Mouse (Mus musculus) erythroid progenitor cell, adult 5-6 weeks (primary cell): ENCODE measurements around the gene Iba57. TPM values are rescaled to one million over a fixed set of nuclear protein-coding genes. Genes with fewer than 3 reads are reported as not detected.

ENCODE experiments used
- ATAC-seq: replicated peaks from 2 replicates; pipeline ENCODE4 v1.8.0; 2016; ENCODE audit warnings: moderate number of reproducible peaks, mild to moderate bottlenecking, moderate TSS enrichment, inconsistent platforms; ENCODE audit not compliant: poor library complexity, low FRiP score, severe bottlenecking
- total RNA-seq, 2 experiments: library from RNA; stranded (forward) in 1 of 2; stranded (reverse) in 1 of 2; fragments of 150-400 nt in 1 of 2; fragments of 186-747, 209-891 nt in 1 of 2; gene quantifications; 2 replicates each; pipeline versions ENCODE4 v1.2.3 to v1.2.4; 2015 to 2017; ENCODE audit warnings: low replicate concordance in 2 of 2

Gene Iba57
- total RNA-seq, 2 experiments from 2014 or later, result 17.2 to 35.6 TPM

DNA sequence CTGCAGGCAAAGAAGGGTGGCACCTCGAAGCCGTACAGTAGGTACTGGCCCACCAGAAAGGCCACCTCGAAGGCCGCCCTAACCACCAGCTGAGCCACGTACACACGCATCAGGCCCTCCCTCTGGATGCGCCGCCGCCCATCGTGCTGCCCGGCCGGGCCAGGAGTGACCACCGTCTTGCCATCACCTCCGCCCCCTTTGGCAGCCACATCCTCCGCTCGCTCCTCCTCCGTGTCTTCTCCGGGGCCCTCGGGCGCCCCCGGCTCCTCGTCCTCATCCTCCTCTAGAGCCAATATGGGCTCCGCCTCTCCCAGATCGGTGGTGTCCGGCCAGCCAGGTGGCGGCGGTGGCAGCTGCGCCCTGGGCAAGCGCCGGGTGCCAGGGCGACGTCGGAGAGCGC lies 13.4 kb upstream of the Iba57 start:
- no peak for ATAC-seq

GRCm38 (mm10) chr11:59176475-59176874 lies 12.9 kb upstream of the Iba57 start:
- ATAC-seq, result no peak

DNA sequence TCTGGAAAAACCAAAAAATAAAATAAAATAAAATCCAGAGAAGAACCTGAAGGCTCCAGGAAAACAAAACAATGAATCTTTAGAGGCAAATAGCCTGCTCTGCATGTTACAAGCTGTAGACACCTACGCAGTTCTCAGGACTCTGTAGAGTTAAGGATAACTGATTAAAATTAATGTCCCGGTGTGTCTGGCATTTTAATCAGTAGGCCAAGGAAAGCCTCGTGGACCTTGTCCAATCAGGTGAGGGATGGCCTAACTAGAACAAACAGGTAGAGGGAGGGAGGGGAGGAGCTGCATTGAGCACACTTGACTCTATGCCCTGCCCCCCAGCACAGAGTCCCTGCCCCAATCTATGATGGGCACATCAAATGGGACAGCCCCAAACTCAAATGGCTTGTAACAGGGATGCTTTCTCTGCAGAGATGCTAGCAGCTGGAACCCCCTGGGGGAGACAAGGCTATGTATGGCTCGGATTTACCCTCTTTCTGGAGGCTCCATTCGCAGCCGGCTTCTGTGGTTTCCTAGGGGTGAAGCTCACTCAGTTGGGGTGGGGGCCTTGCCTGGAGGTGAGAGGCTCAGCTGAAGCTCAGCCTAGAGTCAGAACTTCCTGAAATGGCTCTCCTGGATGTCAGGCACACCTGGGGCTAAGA lies 10.8 kb upstream of the Iba57 start:
- ATAC-seq, result no peak

DNA sequence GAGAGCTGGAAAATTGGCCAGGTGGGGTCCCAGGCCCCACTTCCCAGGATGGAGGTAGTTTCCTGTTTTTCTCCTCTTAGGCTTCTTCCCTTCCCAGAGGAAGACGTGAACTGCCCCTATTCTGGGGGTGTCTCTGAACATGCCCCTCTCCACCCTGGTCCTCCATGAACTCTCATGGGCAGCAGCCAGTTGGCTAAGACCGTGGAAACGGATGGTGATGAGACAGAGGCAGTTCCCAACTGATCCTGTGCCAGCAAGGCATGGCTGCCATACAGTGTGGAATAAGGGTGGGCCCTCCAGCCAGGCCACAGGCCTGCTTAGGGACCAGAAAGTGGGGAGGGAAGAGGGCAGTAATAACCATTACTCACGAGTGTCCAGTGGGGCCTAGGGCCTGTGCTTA lies 7.0 kb upstream of the Iba57 start:
- no peak for ATAC-seq

DNA sequence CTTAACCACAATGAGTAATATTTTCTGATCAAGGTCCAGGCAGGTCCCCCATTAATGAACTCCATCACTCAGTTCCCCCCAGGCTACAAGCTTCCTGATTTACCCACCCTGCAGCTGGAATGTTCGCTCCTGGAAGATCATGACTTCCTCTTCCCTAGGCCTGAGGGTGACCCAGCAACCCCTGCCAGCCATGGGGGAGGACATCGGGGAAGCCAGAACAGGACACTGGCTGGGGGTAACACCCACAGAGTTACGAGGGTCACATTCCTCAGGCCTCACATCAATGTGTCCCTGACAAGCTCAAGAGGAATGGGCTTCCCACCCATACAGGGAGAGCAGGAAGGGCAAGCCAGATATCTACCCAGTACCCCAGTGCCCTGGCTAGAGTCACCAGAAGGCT lies 6.3 kb upstream of the Iba57 start:
- ATAC-seq, result no peak

DNA sequence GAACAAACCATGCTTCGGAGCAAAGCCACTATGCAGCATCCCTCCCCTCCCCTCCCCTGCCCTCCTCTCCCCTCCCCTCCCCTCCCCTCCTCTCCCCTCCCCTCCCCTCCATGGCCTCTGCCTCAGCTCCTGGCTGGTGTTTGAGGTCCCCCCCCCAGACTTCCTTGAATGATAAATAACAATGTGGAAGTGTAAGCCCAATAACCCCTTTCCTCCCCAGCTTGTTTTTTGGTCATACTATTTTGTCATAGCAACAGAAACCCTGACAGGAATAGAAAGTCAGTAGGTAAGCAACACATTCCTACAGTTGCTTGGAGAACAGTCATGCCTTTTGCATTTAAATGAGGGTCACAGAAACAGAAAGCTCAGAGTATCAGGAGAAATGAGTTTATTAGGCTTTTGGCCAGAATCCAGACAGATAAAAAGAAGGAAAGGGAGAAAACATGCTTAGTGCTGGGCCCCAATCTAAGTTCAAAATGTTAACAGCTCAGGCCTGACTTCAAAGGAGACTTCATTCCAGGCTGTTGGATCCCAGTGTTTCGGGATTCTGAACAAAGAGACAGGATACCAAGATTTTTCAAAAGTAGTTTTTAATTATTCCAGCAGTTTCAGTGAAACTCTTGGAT lies 2.2 kb upstream of the Iba57 start:
- ATAC-seq, result no peak

DNA sequence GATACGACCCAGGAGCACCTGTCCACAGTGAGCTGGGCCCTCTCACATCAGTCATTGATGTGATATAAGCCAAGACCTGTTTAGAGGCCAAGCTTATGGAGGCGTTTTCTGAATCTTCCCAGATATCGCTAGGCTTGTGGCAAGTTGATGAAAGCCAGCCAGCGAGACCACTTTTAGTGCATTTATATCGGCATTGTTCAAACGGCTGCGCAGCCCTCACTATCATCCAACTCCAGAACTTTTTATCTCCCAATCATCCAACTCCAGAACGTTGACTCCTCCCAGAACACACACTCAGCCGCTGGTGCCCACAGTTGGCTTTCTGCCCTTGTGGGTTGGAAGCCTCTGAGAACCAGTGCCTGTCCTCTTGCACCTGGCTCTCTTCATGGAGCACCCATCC lies 845 bp upstream of the Iba57 start:
- ATAC-seq, result peak; percentile 77

- ATAC-seq, result no peak; the same call in 1 of the 2 replicates
Measured at GRCm38 (mm10) chr11:59162443-59163254, 890 bp downstream of the Iba57 start.

- no peak for ATAC-seq
Measured at GRCm38 (mm10) chr11:59161398-59161797, 2.1 kb downstream of the Iba57 start.

GRCm38 (mm10) chr11:59159558-59159957 lies 4.0 kb downstream of the Iba57 start:
- ATAC-seq, result no peak

DNA sequence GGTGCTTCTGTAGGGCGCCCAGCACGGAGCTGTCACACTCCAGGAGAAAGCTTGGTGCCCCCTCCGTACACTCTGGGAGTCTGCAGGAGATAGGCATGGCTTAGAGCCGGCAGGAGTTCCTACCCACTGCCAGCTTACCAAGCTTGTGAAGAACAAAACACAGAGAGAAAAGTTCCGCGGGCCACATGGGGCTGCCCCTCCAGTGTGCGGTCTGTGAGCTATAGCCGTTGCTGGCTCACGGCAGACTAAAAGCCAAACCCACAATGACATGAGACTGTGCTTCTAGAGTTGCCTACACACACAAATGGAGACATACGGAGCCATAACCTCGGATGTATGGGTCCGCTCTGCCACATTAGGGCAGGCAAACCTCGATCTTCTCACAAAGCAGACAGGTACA lies 4.4 kb downstream of the Iba57 start:
- no peak for ATAC-seq

DNA sequence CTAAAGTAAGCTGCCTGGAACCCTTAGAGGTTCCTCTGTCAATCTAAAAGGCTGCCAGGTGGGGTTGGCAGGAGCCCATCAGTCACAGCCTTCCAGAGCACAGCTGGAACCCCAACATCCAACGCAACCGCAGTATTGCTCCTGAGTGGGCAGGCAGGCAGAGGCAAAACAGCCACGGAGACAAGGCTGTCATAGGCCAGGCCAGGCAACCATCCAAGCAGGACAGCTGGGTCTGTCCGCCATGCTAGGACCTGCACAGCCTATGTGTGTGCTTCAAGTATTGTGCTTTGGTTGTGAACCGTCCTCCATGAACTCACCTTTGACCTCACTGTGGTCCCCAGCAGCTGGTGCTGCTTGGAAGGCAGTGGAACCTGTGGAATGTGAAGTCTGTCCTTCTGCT lies 7.6 kb downstream of the Iba57 start:
- ATAC-seq, result no peak

DNA sequence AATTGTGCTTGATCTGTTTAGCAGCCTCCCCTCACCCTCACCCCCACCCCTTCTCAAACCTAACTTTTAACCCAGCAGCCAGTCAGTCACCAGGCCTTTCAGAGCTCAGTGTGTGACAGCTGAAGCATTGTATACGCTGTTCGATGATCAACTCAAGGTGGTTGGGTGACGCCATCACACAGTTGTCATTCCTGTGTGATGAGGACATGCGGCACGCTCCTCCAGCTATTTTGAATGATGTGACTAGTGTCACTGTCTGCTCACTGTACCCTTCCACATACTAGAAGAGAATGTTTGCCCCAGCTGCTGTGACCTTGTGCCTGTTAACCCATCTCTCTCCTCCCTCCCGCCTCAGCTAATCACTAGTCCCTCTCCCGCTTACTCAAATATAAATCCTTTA lies 9.3 kb downstream of the Iba57 start:
- no peak for ATAC-seq

DNA sequence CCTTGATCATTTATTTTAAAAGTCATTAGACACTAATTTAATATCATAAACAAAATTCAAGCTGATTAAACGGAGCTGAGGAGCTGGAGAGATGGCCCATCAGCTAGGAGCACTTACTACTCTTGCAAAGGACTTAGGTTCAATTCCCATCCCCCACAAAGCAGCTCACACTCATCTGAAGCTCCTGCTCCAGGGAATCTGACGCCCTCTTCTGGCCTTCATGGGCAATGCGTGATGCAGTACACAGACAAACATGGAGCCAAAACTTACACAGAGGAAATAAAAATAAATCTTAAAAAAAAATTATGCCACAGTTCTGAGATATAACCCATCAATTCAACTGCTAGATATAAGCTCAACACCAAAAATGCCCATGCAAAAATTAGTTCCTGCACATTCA lies 11.8 kb downstream of the Iba57 start:
- ATAC-seq, result no peak

DNA sequence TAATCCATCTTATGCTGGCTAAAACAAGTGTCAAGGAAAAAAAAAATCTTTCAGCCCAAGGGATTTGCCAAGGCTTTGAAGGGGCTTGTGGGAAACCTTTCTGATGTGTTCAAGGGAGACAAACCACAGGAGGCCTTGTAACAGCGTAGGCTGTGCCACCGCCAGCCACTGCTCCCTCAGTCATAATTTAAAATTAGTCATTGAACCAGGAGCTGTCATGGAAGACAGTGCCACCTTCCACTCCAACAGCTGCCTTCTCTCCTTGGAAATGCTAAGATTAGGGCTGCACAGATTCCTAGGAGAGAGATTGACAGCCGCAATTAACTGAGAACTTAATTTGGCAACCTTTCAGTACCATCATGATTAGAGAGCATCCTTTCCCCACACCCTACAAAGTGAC lies 14.2 kb downstream of the Iba57 start:
- no peak for ATAC-seq

- no peak for ATAC-seq
Measured at GRCm38 (mm10) chr11:59142962-59143361, 20.6 kb downstream of the Iba57 start.

DNA sequence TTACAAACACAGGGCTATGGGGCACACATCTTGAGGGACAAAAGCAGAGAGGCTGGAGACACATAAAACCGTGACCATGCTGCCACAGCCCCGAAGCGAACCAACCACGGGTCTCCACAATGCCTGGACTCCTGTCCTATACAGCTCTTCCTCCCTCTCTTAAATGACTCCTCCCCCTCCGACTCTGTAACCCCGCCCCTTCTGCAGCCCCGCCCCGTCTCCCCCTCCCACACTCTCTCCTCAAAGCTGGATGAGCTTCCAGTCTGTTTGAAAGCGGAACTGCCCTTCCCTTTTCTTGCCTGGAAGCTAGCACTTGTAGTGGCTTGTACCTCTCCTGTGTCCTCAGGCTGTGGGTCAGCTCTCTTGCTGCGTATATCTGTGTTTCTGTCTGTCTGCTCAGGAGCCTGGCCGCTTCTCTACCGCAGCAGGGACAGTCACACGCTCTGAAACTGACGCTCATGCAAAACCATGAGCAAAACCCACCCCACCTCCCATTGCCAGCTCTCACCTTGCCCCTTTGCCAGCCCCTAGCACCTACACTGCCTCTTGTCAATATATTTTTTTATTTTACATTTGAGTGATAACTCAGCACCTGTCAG lies 21.7 kb downstream of the Iba57 start:
- no peak for ATAC-seq

- ATAC-seq, result no peak
Measured at GRCm38 (mm10) chr11:59138537-59139486, 24.7 kb downstream of the Iba57 start.

DNA sequence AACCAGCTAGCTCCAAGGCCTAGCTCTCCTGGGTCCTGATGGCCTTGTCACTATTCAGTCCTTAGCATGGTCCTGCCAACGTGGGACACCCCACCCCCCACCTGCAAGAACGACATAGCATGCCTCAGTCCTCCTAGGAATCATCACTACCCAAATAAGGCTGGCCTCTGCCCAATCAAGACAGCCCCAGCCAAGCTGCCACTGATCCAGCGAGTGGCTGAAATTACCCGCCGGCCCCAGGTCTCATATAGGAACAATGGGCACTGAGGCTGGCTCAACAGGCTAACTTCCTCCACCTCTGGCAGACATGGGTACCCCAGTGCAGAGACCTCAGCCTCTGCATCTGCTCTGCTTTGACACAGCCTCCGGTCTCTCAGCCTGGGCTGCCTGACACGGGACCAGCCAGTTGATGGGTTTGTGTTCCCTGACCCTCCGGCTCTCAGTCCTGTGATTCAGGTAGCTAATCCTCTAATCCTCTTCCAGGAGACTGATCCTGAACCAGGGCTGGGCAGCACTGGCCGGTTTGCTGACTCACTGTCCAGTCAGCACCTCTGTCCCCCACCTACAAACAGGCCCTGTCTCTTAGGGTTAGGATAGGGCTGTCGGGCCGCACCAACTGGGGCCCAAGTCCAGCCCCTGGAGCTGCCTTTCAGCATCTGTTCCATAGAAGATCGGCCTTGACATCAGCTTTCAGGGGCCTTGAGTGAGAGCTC lies 26.4 kb downstream of the Iba57 start:
- ATAC-seq, result no peak
